Mouse (Mus musculus) neutrophil, adult 5-6 weeks (primary cell): ENCODE results near the gene Ppara. TPM values are rescaled to one million over a fixed set of nuclear protein-coding genes. Genes with fewer than 3 reads are reported as not detected.

Source experiments
- ATAC-seq: fragments of 151-379, 151-347 bp; 2 replicates; pipeline ENCODE4 v1.8.0; 2017; ENCODE audit warnings: mild to moderate bottlenecking, moderate TSS enrichment; ENCODE audit not compliant: insufficient number of reproducible peaks, poor library complexity, low FRiP score, severe bottlenecking; ENCODE audit errors: extremely low read depth
- total RNA-seq: library from RNA; stranded (forward); fragments of 200-1000 nt; gene quantifications from 2 replicates; pipeline ENCODE4 v1.2.3, GENCODE M21; 2017

The Ppara gene
- total RNA-seq: not detected in 2 replicates

GRCm38 (mm10) chr15:85734571-85735033, at the start of gene Ppara:
TSS of gene Ppara (plus strand) at chr15:85734983.
- ATAC-seq: no peak

GRCm38 (mm10) chr15:85686641-85687395, 48.0 kb upstream of the Ppara start:
- ATAC-seq: no peak

GRCm38 (mm10) chr15:85687630-85688410, 47.0 kb upstream of the Ppara start:
- ATAC-seq: no peak

GRCm38 (mm10) chr15:85688734-85689133, 46.0 kb upstream of the Ppara start:
- no peak for ATAC-seq

GRCm38 (mm10) chr15:85689523-85689922, 45.3 kb upstream of the Ppara start:
- ATAC-seq: no peak

GRCm38 (mm10) chr15:85690058-85690457, 44.7 kb upstream of the Ppara start:
- ATAC-seq: no peak

GRCm38 (mm10) chr15:85690875-85691274, 43.9 kb upstream of the Ppara start:
- ATAC-seq: no peak

- ATAC-seq: no peak
These were observed 41.7 kb upstream of the Ppara start for GRCm38 (mm10) chr15:85693115-85693514.

- ATAC-seq: no peak
These were observed 41.0 kb upstream of the Ppara start for GRCm38 (mm10) chr15:85693819-85694218.

- no peak for ATAC-seq
These were observed 40.4 kb upstream of the Ppara start for GRCm38 (mm10) chr15:85694379-85694778.

GRCm38 (mm10) chr15:85695304-85695703, 39.5 kb upstream of the Ppara start:
- ATAC-seq: no peak

GRCm38 (mm10) chr15:85698345-85699034, 36.3 kb upstream of the Ppara start:
- ATAC-seq: no peak

- ATAC-seq: no peak
These were observed 35.3 kb upstream of the Ppara start for GRCm38 (mm10) chr15:85699452-85699851.

- ATAC-seq: no peak
These were observed 34.8 kb upstream of the Ppara start for GRCm38 (mm10) chr15:85699862-85700501.

GRCm38 (mm10) chr15:85700716-85701115, 34.1 kb upstream of the Ppara start:
- ATAC-seq: no peak

GRCm38 (mm10) chr15:85701128-85701930, 33.5 kb upstream of the Ppara start:
- no peak for ATAC-seq

- ATAC-seq: no peak
These were observed 32.3 kb upstream of the Ppara start for GRCm38 (mm10) chr15:85702411-85702951.

- no peak for ATAC-seq
These were observed 31.6 kb upstream of the Ppara start for GRCm38 (mm10) chr15:85703194-85703641.
